Comparison of ENCODE assay signal across 8 mouse cellular contexts in genomic region chr9:82974187-82974861, GRCm38 (mm10). TPM values are rescaled to one million over a fixed set of nuclear protein-coding genes. Genes with fewer than 3 reads are reported as not detected.
DNase-seq lines count a peak whose midpoint lies in the region; ATAC-seq and TF ChIP-seq lines count a peak whose summit lies in the region.

No protein-coding gene starts in this region.

- peaks cover 9% of the 10 kb centered on the region for H3K36me3 ChIP-seq in C2C12 (ENCODE audit: control insufficient read depth, insufficient read depth)
- no peaks in the 10 kb centered on the region for H3K36me3 ChIP-seq in heart, embryonic 10.5 days
- 0 out of 2 replicates have a peak, but pooled peaks cover 2% of the 10 kb centered on the region for H3K36me3 ChIP-seq in kidney, embryonic 15.5 days

- peak overlapping the region; percentile 63 for H3K4me3 ChIP-seq in C2C12 (ENCODE audit: insufficient read depth, poor library complexity, severe bottlenecking)
- peak overlapping the region; percentile 99 for H3K4me3 ChIP-seq in embryonic fibroblast, embryonic 13.5 days (ENCODE audit: insufficient read depth, low read length)
- peak overlapping the region; percentile 86 for H3K4me3 ChIP-seq in heart, embryonic 10.5 days
- H3K4me3 ChIP-seq in kidney, embryonic 15.5 days (replicated peaks) = peak overlapping the region; percentile 89

- H3K4me2 ChIP-seq in kidney, embryonic 15.5 days = peak overlapping the region; percentile 58

- TF ChIP-seq POLR2A in embryonic fibroblast, embryonic 13.5 days (IDR thresholded peaks at IDR 0.05; ENCODE audit: low read depth, low read length) = peak; percentile 42; the same call in 1 of the 2 replicates

- peaks cover 2% of the 10 kb centered on the region for H3K4me1 ChIP-seq in embryonic fibroblast, embryonic 13.5 days (ENCODE audit: control insufficient read depth, insufficient read depth, low read length)
- no peaks in the 10 kb centered on the region for H3K4me1 ChIP-seq in heart, embryonic 10.5 days
- peaks cover 14% of the 10 kb centered on the region for H3K4me1 ChIP-seq in kidney, embryonic 15.5 days

- WGBS in heart, embryonic 10.5 days = under 1% methylated on average over 74 of the region's 75 CpGs
- WGBS in kidney, embryonic 15.5 days = under 1% methylated on average over 55 of the region's 75 CpGs

- H3K9ac ChIP-seq in kidney, embryonic 15.5 days = peak overlapping the region; percentile 96

- H3K27ac ChIP-seq in embryonic fibroblast, embryonic 13.5 days (ENCODE audit: insufficient read depth, low read length) = peak overlapping the region; percentile 93; the same call in 1 of the 2 replicates
- peak overlapping the region; percentile 100 for H3K27ac ChIP-seq in heart, embryonic 10.5 days
- peak overlapping the region; percentile 100 for H3K27ac ChIP-seq in kidney, embryonic 15.5 days

- peaks cover 58% of the 10 kb centered on the region for H3K79me2 ChIP-seq in C2C12 (ENCODE audit: control insufficient read depth, insufficient read depth)

- peak; percentile 88 for ATAC-seq in kidney, embryonic 15.5 days (replicated peaks; ENCODE audit: low FRiP score)

- H3ac ChIP-seq in C2C12 (ENCODE audit: control insufficient read depth, insufficient read length, low read depth) = peak overlapping the region; percentile 84

- no peak for TF ChIP-seq CTCF in C2C12 (IDR thresholded peaks at IDR 0.05; ENCODE audit: control insufficient read depth, insufficient read depth, insufficient read length)
- TF ChIP-seq CTCF in embryonic fibroblast, embryonic 13.5 days (IDR thresholded peaks at IDR 0.05; ENCODE audit: borderline replicate concordance, insufficient read depth, low read length) = no peak

- no peaks in the 10 kb centered on the region for H3K9me3 ChIP-seq in heart, embryonic 10.5 days
- H3K9me3 ChIP-seq in kidney, embryonic 15.5 days (replicated peaks) = no peaks in the 10 kb centered on the region

- peak; percentile 96 for DNase-seq in brain, adult 2 months (ENCODE audit: low read depth, low spot score)
- peak; percentile 94 for DNase-seq in heart, embryonic 10.5 days (ENCODE audit: low spot score)
- peak; percentile 89 for DNase-seq in liver
- DNase-seq in monocyte, adult 2 months (ENCODE audit: low read depth in 1 of 2, low spot score in 2 of 2) = peak; percentile 32 to 56
- DNase-seq in spleen, postnatal 14 days (ENCODE audit: low spot score in 2 of 2) = peak; percentile 66 to 73

- H3K79me3 ChIP-seq in C2C12 (ENCODE audit: low read depth) = peaks cover 43% of the 10 kb centered on the region

- H3K27me3 ChIP-seq in C2C12 (ENCODE audit: control insufficient read depth, insufficient read depth, insufficient read length) = no peaks in the 10 kb centered on the region
- no peaks in the 10 kb centered on the region for H3K27me3 ChIP-seq in heart, embryonic 10.5 days (ENCODE audit: insufficient read depth, poor library complexity, severe bottlenecking)
- no peaks in the 10 kb centered on the region for H3K27me3 ChIP-seq in kidney, embryonic 15.5 days

TF ChIP-seq in C2C12, 6 proteins besides CTCF, POLR2A, EP300 and RAD21:
- no peak for TF ChIP-seq MYOG (IDR thresholded peaks at IDR 0.05; ENCODE audit: control insufficient read depth, extremely low read depth, insufficient read length)
- no peak for TF ChIP-seq USF1 (IDR thresholded peaks at IDR 0.05; ENCODE audit: low read depth)
- no peak for TF ChIP-seq FOSL1 (IDR thresholded peaks at IDR 0.05; ENCODE audit: insufficient read depth, low read length, poor library complexity, severe bottlenecking)
- peak; percentile 26 for TF ChIP-seq CEBPB (IDR thresholded peaks at IDR 0.05; ENCODE audit: low read depth)
- TF ChIP-seq MYOD1 (IDR thresholded peaks at IDR 0.05; ENCODE audit: control insufficient read depth, insufficient read length, low read depth) = no peak
- peak; percentile 64 for TF ChIP-seq MAX (IDR thresholded peaks at IDR 0.05)
TF ChIP-seq in C2C12: peak in this region for 2.

RNA-seq across cellular contexts. Expression of gene Phip, which starts 1.0 kb away (rescaled TPM):
- polyA plus RNA-seq in C2C12 (2012; fragmentation: generic; extraction: Trizol) = 3.6 TPM
- 51.2 and 66.6 TPM in 2 replicates for polyA plus RNA-seq in embryonic fibroblast, embryonic 13.5 days (2011; ENCODE audit: insufficient read length, low read depth, missing spikeins)
- polyA plus RNA-seq in heart, embryonic 10.5 days (2016; fragmentation: Nextera tagmentation; extraction: Ambion mirVana) = 60.0 and 70.3 TPM in 2 replicates
- polyA plus RNA-seq in kidney, embryonic 15.5 days (2015; fragmentation: Nextera tagmentation; extraction: Ambion mirVana) = 93.8 and 95.8 TPM in 2 replicates

Comparison
In these comparisons a context has a peak if more than half of its experiments do, and no peak if none do; other contexts are left out.
1. Peak in every context shown above with its lines: DNase-seq, ATAC-seq, H3K4me3 ChIP-seq and H3K27ac ChIP-seq.
2. DNase-seq: peak in every context shown above with its lines; median percentile 96 in brain, adult 2 months; 94 in heart, embryonic 10.5 days; 89 in liver; 70 in spleen, postnatal 14 days; 44 in monocyte, adult 2 months.
3. RNA of gene Phip, which starts 1.0 kb away (polyA plus RNA-seq): 93.8 to 95.8 TPM in kidney, embryonic 15.5 days, 60.0 to 70.3 TPM in heart, embryonic 10.5 days and 51.2 to 66.6 TPM in embryonic fibroblast, embryonic 13.5 days; 3.6 TPM in C2C12 (single experiment); every median in the first group is over 10 times any median in the second.